ENCODE assay signal across 8 mouse cellular contexts in genomic region chr5:23415571-23416285, GRCm38 (mm10). TPM values are rescaled to one million over a fixed set of nuclear protein-coding genes. Genes with fewer than 3 reads are reported as not detected.
A peak's percentile ranks its signal among the peaks of the same experiment; 100 is the strongest.
DNase-seq lines count a peak whose midpoint lies in the region; ATAC-seq and TF ChIP-seq lines count a peak whose summit lies in the region.

No protein-coding gene starts in this region.

- peaks cover 13 to 21% of the 10 kb centered on the region in 2 experiments for H3K4me1 ChIP-seq in ES-E14 (ENCODE audit: control insufficient read depth in 2 of 2, insufficient read depth in 2 of 2, low read length in 2 of 2, poor library complexity in 1 of 2)

- no peak overlapping the region for H3K4me3 ChIP-seq in ES-E14 (ENCODE audit: insufficient read depth in 1 of 2, low read depth in 1 of 2, low read length in 2 of 2, poor library complexity in 1 of 2, severe bottlenecking in 1 of 2)

- no peaks in the 10 kb centered on the region for H3K36me3 ChIP-seq in ES-E14 (ENCODE audit: control insufficient read depth, insufficient read depth, low read length, poor library complexity, severe bottlenecking)

- no peak overlapping the region for H3K27ac ChIP-seq in ES-E14 (ENCODE audit: insufficient read depth, low read depth, low read length, poor library complexity, severe bottlenecking)

- peak; percentile 18 to 22; a peak in 2 of 4 replicates for ATAC-seq in hematopoietic stem cell, adult 5-6 weeks (replicated peaks in 1 of 2; ENCODE audit: insufficient read depth in 1 of 2, low FRiP score in 2 of 2, low TSS enrichment in 1 of 2, low read depth in 1 of 2, poor library complexity in 2 of 2, severe bottlenecking in 2 of 2)

- peak; percentile 88 for DNase-seq in heart, adult 8-10 months (ENCODE audit: low spot score)
- no peak for DNase-seq in heart, postnatal 4 days
- no peak for DNase-seq in ES-E14 (ENCODE audit: low read depth, low spot score)
- peak; percentile 68 for DNase-seq in embryo, embryonic 10 days (ENCODE audit: low spot score)
- DNase-seq in lung, postnatal 10 days, result peak; percentile 59
- peak; percentile 86 for DNase-seq in skeletal muscle tissue, adult 2 months (ENCODE audit: low read depth, low spot score)
- DNase-seq in layer of hippocampus, postnatal 10 days (ENCODE audit: low spot score in 2 of 2), result no peak

- in situ Hi-C loops in ES-E14 (cut with MboI; ENCODE audit: low sequenced_read_pairs in 2 of 2, unreplicated experiment in 2 of 2), result no loop called here

- H3K9me3 ChIP-seq in ES-E14 (ENCODE audit: control insufficient read depth, insufficient read depth, low read depth, low read length), result no peaks in the 10 kb centered on the region

- H3K9ac ChIP-seq in ES-E14 (ENCODE audit: insufficient read depth, low read depth, low read length, poor library complexity, severe bottlenecking), result no peak overlapping the region

TF ChIP-seq in ES-E14, 5 proteins besides CTCF, POLR2A, EP300 and RAD21:
- TF ChIP-seq ZC3H11A (IDR thresholded peaks at IDR 0.05; ENCODE audit: borderline replicate concordance, low read depth, low read length) (peak; percentile 34; the same call in 1 of the 2 replicates), MAFK (IDR thresholded peaks at IDR 0.05; ENCODE audit: insufficient read depth, low read depth, low read length) (no peak), CHD2 (IDR thresholded peaks at IDR 0.05; ENCODE audit: low read depth, low read length) (0 out of 2 replicates have a peak, but pooled peaks have one; percentile 37), HCFC1 (IDR thresholded peaks at IDR 0.05; ENCODE audit: borderline replicate concordance, insufficient read depth, low read length) (no peak), ZNF384 (IDR thresholded peaks at IDR 0.05; ENCODE audit: low read depth, low read length) (no peak)
TF ChIP-seq in ES-E14: peak in this region for 2.

RNA-seq across cellular contexts. Expression of gene Kmt2e, which starts 18.5 kb away (rescaled TPM):
- total RNA-seq in heart, adult 8-10 months (2022), result 10 to 100 TPM; 42.1 to 47.6 (median 44.7) TPM
- total RNA-seq in heart, postnatal 4 days (2021), result 10 to 100 TPM; 57.0 to 58.4 TPM
- 9.1 and 19.2 TPM in 2 replicates for total RNA-seq in ES-E14 (2012; rRNA removed)
- 66.6 and 70.9 TPM in 2 replicates for total RNA-seq in hematopoietic stem cell, adult 5-6 weeks (2017)
- 100 to 1,000 TPM; 114 to 131 TPM for total RNA-seq in layer of hippocampus, postnatal 10 days (2021)

Comparison
In these comparisons a context has a peak if more than half of its experiments do, and no peak if none do; other contexts are left out.
1. DNase-seq: peak in heart, adult 8-10 months (single experiment), embryo, embryonic 10 days (single experiment), lung, postnatal 10 days (single experiment) and skeletal muscle tissue, adult 2 months (single experiment); none in heart, postnatal 4 days (single experiment), ES-E14 (single experiment) and layer of hippocampus, postnatal 10 days (0 of 2).